Mouse (Mus musculus) lung, embryonic 16.5 days (tissue): ENCODE measurements around the gene Suv39h2. TPM values are rescaled to one million over a fixed set of nuclear protein-coding genes. Genes with fewer than 3 reads are reported as not detected.

ENCODE experiments used
- ATAC-seq: fragments of 200-750 bp; cut with Nextera tagmentation; 2 replicates; pipeline ENCODE4 v1.8.0; 2017; ENCODE audit warnings: low read depth, mild to moderate bottlenecking, moderate library complexity
- H3K27ac ChIP-seq: fragments of 300-500 bp; sonication (generic); 2 replicates; pipeline ENCODE4 v1.5.1; 2014; ENCODE audit warnings: mild to moderate bottlenecking, control low read depth, low read length
- H3K27me3 ChIP-seq: fragments of 300-500 bp; sonication (generic); 2 replicates; pipeline ENCODE4 v1.6.1; 2014; ENCODE audit warnings: low read depth, low read length, mixed read lengths; ENCODE audit not compliant: control insufficient read depth, insufficient read depth
- H3K36me3 ChIP-seq: fragments of 300-500 bp; sonication (generic); 2 replicates; pipeline ENCODE4 v1.6.1; 2014; ENCODE audit warnings: low read length; ENCODE audit not compliant: control insufficient read depth, insufficient read depth
- H3K4me1 ChIP-seq: fragments of 300-500 bp; sonication (generic); replicated peaks from 2 replicates; pipeline ENCODE4 v1.6.1; 2014; ENCODE audit warnings: low read length, mixed read lengths; ENCODE audit not compliant: control insufficient read depth, insufficient read depth
- H3K4me2 ChIP-seq: fragments of 300-500 bp; sonication (generic); 2 replicates; pipeline ENCODE4 v1.6.1; 2014; ENCODE audit warnings: low read depth, low read length, control low read depth
- H3K4me3 ChIP-seq: fragments of 300-500 bp; sonication (generic); 2 replicates; pipeline ENCODE4 v1.5.1; 2014; ENCODE audit warnings: mild to moderate bottlenecking, low read length, control low read depth
- H3K9ac ChIP-seq: fragments of 300-500 bp; sonication (generic); 2 replicates; pipeline ENCODE4 v1.6.1; 2014; ENCODE audit warnings: low read length, control low read depth
- H3K9me3 ChIP-seq: fragments of 300-500 bp; sonication (generic); 2 replicates; pipeline ENCODE4 v1.6.1; 2016; ENCODE audit warnings: low read length; ENCODE audit not compliant: control insufficient read depth
- WGBS: fragments of 180-500 bp; shearing (Covaris S2); extraction: QIAGEN DNeasy Blood & Tissue Kit; methylation state at CpG from one replicate; pipeline ENCODE4 v1.1.7; 2014; 5-methylcytosine and 5-hydroxymethylcytosine counted together
- polyA plus RNA-seq: library from polyadenylated mRNA; unstranded; fragments of >200 nt; fragmentation: Nextera tagmentation; extraction: Ambion mirVana; gene quantifications from 2 replicates; pipeline ENCODE4 v1.2.1, GENCODE M21; 2015

The Suv39h2 gene
- polyA plus RNA-seq, 1 experiment from 2014 or later: 13.5 TPM

DNA sequence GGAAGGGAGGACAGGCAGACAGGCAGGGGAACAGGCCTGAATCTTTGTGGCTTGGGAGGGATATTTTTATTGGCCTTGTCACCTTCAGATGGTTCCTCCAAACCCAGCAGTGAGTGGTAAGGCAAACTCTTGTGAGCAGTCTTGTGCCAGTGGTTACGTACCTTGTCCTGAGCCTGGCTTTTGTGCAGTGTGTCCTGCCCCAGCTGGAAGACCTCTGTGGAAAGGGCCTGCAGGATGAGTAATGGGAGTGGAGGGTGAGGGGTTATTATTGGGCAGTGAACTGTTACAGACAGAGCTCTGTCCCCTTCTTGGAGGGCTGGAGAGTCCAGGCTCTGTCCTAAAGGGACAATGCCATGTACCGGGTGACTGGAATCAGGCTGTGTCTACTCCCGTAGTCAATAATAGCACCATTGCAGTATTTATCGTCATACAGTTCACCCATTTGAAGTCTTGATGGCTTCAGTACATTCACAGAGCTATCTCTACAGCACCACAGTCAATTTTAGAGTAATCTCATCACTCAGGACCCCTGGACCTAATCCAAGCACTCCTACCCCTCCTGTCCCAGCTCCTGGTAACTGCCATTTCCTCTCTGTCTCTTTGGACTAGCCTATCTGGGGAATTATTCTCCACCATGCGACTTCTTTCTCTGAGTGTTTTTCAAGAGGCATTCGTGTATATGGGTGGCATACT is 39.3 kb downstream of the Suv39h2 start:
- H3K4me3 ChIP-seq: no peak overlapping the region
- no peaks in the 10 kb centered on the region for H3K36me3 ChIP-seq
- no peak overlapping the region for H3K27ac ChIP-seq
- H3K4me1 ChIP-seq: no peaks in the 10 kb centered on the region
- no peak for ATAC-seq
- H3K9me3 ChIP-seq: no peaks in the 10 kb centered on the region
- no peaks in the 10 kb centered on the region for H3K27me3 ChIP-seq
- no peak overlapping the region for H3K9ac ChIP-seq
- no peak overlapping the region for H3K4me2 ChIP-seq
- 81% methylated on average over 6 of the region's 6 CpGs for WGBS

DNA sequence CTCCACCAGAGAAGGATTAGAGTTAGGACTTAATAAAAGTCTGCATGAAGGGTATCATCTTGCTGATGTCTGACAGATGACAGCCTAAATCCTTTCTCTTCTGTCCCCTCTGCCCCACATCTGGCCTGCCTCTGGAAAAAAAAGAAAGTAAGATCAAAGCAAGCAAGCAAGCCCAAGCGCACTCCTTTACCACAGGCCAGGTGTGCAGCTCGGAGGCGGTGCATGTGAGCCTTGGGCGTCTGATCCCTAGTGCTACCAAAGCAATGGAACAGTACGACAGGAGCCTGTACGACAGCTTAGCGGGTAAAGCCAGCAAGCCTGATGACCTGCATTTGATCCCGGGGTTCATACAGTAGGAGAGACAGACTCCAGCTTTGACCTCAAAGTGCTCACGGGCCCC is 43.9 kb downstream of the Suv39h2 start:
- Histone ChIP-seq H3K9ac (no peak overlapping the region), H3K4me3 (no peak overlapping the region), H3K27ac (no peak overlapping the region), H3K4me1 (no peaks in the 10 kb centered on the region), H3K36me3 (no peaks in the 10 kb centered on the region), H3K4me2 (no peak overlapping the region), H3K27me3 (no peaks in the 10 kb centered on the region), H3K9me3 (no peaks in the 10 kb centered on the region)
- WGBS: 78% methylated on average over 9 of the region's 9 CpGs
- ATAC-seq: no peak

DNA sequence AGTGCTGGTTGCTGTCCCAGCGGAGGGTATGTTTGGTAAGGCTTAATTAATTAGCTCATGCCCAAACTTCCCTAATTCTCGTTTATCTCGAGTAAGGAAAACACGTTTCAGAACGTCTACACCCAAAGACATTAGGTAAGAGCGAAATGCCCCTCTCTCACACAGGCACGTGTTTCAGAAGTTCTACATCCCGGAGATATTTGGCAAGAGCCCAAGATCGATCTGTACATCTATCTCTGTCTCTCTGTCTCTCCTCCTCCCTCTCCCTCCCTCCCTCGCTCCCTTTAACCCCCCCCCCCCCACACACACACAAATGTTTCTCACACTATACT is 50.3 kb downstream of the Suv39h2 start:
- Histone ChIP-seq H3K4me3 (peak overlapping the region; percentile 77), H3K9me3 (no peaks in the 10 kb centered on the region), H3K9ac (peak overlapping the region; percentile 70), H3K4me1 (peaks cover 6% of the 10 kb centered on the region; the same call in 1 of the 2 replicates), H3K36me3 (no peaks in the 10 kb centered on the region), H3K4me2 (peak overlapping the region; percentile 88), H3K27ac (no peak overlapping the region), H3K27me3 (no peaks in the 10 kb centered on the region)
- ATAC-seq: no peak
- 3% methylated on average over 10 of the region's 10 CpGs for WGBS

DNA sequence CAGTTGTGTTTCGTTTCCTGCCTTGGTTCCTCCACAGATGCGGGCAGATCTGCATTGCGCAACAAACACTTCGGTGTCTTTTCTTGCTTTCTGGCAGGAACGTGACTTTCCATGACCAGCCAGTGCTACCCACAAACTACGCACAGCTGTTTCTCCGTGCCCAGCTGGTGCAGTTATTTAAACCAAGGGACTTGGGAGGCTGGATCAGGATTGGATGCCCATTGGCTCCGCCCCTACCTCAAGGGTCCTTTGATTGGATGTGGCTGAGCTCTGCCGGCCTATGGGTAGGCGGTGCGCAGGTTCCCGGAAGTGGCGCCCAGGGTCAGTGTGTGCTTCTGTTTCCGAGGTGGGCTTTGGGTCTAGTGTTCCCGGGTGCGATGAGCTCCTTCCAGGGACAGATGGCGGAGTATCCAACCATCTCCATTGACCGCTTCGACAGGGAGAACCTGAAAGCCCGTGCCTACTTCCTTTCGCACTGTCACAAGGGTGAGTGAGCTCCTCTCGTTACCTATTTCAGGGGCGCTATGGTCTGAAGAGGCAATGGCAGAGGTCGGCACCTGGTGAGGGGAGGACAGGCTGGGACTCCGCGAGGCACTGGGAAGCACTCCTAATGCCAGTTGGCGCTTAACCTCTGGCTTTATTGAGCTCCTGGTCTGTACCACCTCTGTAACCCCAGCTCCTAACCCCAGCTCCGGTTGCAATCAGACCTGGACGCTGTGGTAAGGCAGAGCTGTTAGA is 50.8 kb downstream of the Suv39h2 start, which contains the start of gene Dclre1c:
Dclre1c (plus strand) TSS at position 291 of the 738 bp plus-strand sequence.
- Histone ChIP-seq H3K9ac (peak within 1 kb of the TSS; percentile 70), H3K4me2 (peak within 1 kb of the TSS; percentile 88), H3K9me3 (no peaks in the 10 kb centered on the region), H3K4me1 (peaks cover 6% of the 10 kb centered on the region; the same call in 1 of the 2 replicates), H3K4me3 (peak within 1 kb of the TSS; percentile 77), H3K27ac (no peak within 1 kb of the TSS), H3K36me3 (no peaks in the 10 kb centered on the region), H3K27me3 (no peaks in the 10 kb centered on the region)
- 2% methylated on average over 29 of the region's 29 CpGs for WGBS
- ATAC-seq: peak; percentile 99

DNA sequence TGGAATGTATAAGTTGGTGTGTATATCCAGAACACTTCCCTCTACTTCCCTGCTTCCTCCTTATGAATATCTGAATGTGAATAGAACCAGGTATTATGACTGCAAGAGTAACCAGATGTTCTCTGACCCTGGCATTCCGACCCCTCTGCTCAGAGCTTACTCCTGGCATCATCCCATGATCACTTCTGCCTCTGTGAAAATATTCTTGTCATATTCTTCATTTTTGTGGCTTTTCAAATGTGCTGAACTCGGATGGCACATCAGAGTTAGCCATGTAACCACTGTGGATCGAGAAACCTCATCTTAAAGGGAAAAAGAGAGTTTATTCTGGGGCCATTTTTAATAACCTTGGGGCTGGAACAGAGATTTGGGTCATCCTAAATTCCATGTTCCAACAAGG is 52.3 kb downstream of the Suv39h2 start, which contains the start of gene Meig1:
Meig1 (minus strand) TSS at position 101 of the 400 bp plus-strand sequence.
- Histone ChIP-seq H3K27ac (no peak within 1 kb of the TSS), H3K27me3 (no peaks in the 10 kb centered on the region; the same call in 1 of the 2 replicates), H3K9ac (no peak within 1 kb of the TSS), H3K4me2 (peak within 1 kb of the TSS; percentile 88), H3K36me3 (no peaks in the 10 kb centered on the region), H3K4me1 (peaks cover 6% of the 10 kb centered on the region; the same call in 1 of the 2 replicates), H3K4me3 (no peak within 1 kb of the TSS; the same call in 1 of the 2 replicates), H3K9me3 (no peaks in the 10 kb centered on the region)
- ATAC-seq: no peak
- 63% methylated on average over 3 of the region's 3 CpGs for WGBS

DNA sequence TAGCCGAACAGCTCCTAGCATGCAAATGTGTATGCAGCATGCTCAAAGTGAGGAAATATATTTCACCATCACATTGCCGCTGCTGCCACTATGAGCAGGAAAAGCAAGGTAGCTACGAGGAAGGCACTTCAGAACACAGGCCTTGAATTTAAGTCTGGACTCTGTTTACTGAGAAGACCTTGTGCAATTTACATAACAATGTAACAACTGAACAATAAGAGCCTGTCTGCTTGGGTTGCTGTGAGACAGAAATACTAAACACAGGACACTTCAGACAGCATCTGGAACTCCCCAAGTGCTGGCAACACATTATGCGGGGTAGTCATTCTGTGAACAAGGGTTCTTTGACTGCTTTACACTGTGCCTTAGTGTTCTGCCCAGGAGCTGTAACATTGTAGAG is 54.7 kb downstream of the Suv39h2 start:
- ATAC-seq: no peak
- WGBS: 69% methylated on average over 4 of the region's 4 CpGs

DNA sequence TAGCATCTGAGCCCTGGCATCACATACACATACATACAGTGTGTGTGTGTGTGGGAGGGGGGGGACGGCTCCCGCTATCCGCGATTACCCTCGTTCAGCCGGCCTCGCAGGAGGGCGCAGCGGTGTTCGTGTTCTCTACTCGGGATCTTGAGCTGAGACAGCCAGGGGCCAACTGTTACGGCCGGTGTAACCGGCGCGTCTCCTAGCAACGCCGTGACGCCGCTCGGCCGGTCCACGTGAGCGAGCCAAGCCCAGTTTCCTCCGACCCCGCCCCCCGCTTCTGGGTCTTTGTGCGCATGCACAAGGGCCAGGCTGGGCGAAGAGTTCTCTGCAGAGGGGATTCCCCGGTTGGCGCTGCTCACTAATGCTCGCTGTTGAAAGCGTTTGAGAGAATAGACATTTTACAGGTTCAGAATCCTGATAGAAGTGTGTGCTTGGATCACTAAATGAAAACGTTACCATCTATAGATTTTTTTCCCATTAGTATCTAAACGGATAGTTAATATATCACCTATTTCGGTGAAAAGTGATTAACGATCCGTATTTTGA is 55.9 kb downstream of the Suv39h2 start:
- Histone ChIP-seq H3K4me2 (peak overlapping the region; percentile 77), H3K27me3 (no peaks in the 10 kb centered on the region; the same call in 1 of the 2 replicates), H3K4me1 (no peaks in the 10 kb centered on the region), H3K9ac (peak overlapping the region; percentile 2; the same call in 1 of the 2 replicates), H3K36me3 (no peaks in the 10 kb centered on the region), H3K9me3 (no peaks in the 10 kb centered on the region), H3K4me3 (peak overlapping the region; percentile 57), H3K27ac (no peak overlapping the region)
- WGBS: under 1% methylated on average over 38 of the region's 38 CpGs
- ATAC-seq: peak; percentile 95

More for the DNA sequence above, 54.7 kb downstream of the Suv39h2 start:
- Histone ChIP-seq H3K4me3 (no peak overlapping the region), H3K4me2 (no peak overlapping the region), H3K9me3 (no peaks in the 10 kb centered on the region), H3K4me1 (peaks cover 6% of the 10 kb centered on the region; the same call in 1 of the 2 replicates), H3K27ac (no peak overlapping the region), H3K36me3 (no peaks in the 10 kb centered on the region), H3K27me3 (no peaks in the 10 kb centered on the region; the same call in 1 of the 2 replicates), H3K9ac (no peak overlapping the region)

DNA sequence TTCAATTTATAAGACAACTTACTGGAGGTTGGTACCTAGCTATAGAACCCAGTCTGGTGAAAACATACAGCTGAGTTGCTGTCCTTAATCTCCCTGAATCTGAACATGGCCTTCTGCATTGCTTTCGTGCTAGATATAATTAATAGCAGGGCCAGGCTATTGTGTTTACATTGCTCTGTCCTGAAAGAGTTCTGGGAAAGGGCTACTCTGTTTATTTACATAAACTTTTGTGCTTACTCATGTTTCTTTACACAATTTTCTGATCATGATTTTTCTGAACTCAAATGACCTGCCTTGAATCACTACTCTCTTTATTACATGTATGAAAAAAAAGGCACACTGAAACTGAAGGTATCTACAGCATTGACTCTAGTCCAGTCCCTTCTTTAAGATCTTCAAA is 59.2 kb downstream of the Suv39h2 start:
- Histone ChIP-seq H3K9me3 (no peaks in the 10 kb centered on the region), H3K4me2 (no peak overlapping the region), H3K9ac (no peak overlapping the region), H3K4me1 (no peaks in the 10 kb centered on the region), H3K27me3 (no peaks in the 10 kb centered on the region; the same call in 1 of the 2 replicates), H3K36me3 (no peaks in the 10 kb centered on the region), H3K4me3 (no peak overlapping the region), H3K27ac (no peak overlapping the region)
- no peak for ATAC-seq
- 19% methylated on average over 1 of the region's 1 CpGs for WGBS

DNA sequence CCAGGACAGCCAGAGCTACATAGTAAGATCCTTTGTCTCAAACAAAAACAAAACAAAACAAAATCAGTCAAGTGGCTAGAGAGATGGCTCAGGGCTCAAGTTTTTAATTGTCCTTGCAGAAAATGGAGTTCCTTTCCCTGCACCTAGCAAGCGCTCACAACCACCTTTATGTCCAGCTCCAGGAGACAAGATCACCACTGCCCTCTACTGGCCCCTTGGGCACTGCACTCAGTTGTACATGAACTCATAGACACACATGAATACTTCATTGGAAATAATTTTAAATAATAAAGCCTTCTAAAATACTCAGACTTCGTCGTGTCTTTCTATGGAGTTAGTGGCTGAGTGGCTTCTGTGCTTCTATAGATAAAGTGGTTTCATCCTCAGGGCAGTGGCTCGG is 60.6 kb downstream of the Suv39h2 start:
- 44% methylated on average over 4 of the region's 4 CpGs for WGBS
- Histone ChIP-seq H3K4me2 (no peak overlapping the region), H3K4me3 (no peak overlapping the region), H3K9me3 (no peaks in the 10 kb centered on the region), H3K27me3 (no peaks in the 10 kb centered on the region; the same call in 1 of the 2 replicates), H3K27ac (no peak overlapping the region), H3K9ac (no peak overlapping the region), H3K4me1 (no peaks in the 10 kb centered on the region), H3K36me3 (no peaks in the 10 kb centered on the region)
- no peak for ATAC-seq
